In the genomic region with DNA sequence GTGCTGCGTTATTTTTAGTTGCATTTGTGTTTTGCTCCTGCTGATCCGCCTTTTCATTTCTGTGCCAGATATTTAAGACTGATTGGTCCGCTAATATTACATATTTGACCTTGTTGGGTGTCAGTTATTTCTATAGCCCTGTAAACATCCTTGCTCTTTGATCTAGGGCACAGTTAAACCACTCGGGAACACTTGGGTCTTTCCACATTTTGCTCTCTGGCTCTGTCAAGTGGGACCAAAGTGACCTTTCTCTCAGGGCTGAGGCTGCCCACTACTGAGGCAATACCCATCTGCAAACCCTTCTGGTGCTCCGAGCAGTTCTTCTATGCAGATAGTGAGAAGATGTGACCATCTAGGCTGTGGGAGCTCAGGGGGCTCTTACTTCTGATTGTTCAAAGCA, we compare ENCODE assay signal across 25 mouse cellular contexts.
A peak's percentile ranks its signal among the peaks of the same experiment; 100 is the strongest.
DNase-seq lines count a peak whose midpoint lies in the region; ATAC-seq and TF ChIP-seq lines count a peak whose summit lies in the region.
"Had no signal": no experiment of that assay in that cellular context is flagged by ENCODE, and none has a peak within 500 bp of the region (broad histone marks: within the 10 kb centered on the region; RNA-seq: fewer than 3 reads in every experiment).

No protein-coding gene starts in this region.

- H3K36me3 ChIP-seq in hindbrain, embryonic 10.5 days = no peaks in the 10 kb centered on the region
- no peaks in the 10 kb centered on the region for H3K36me3 ChIP-seq in hindbrain, embryonic 13.5 days
- H3K36me3 ChIP-seq in midbrain, embryonic 10.5 days = no peaks in the 10 kb centered on the region
- H3K36me3 ChIP-seq in midbrain, embryonic 11.5 days (ENCODE audit: control insufficient read depth, insufficient read depth, low read length) = no peaks in the 10 kb centered on the region
- H3K36me3 ChIP-seq: G1E; hindbrain, embryonic 12.5 days; liver, embryonic 13.5 days; lung, embryonic 15.5 days; neural tube, embryonic 13.5 days had no signal

- no peaks in the 10 kb centered on the region for H3K9me3 ChIP-seq in hindbrain, embryonic 10.5 days
- no peaks in the 10 kb centered on the region for H3K9me3 ChIP-seq in hindbrain, embryonic 13.5 days
- H3K9me3 ChIP-seq in midbrain, embryonic 10.5 days (replicated peaks) = no peaks in the 10 kb centered on the region
- no peaks in the 10 kb centered on the region for H3K9me3 ChIP-seq in midbrain, embryonic 11.5 days (ENCODE audit: control insufficient read depth, low read length)
- H3K9me3 ChIP-seq: hindbrain, embryonic 12.5 days; liver, embryonic 13.5 days; lung, embryonic 15.5 days; neural tube, embryonic 13.5 days had no signal

- no peak overlapping the region for H3K4me3 ChIP-seq in gastrocnemius, adult 2 months
- H3K4me3 ChIP-seq in hindbrain, embryonic 10.5 days = no peak overlapping the region
- H3K4me3 ChIP-seq in hindbrain, embryonic 13.5 days = no peak overlapping the region
- no peak overlapping the region for H3K4me3 ChIP-seq in midbrain, embryonic 10.5 days
- H3K4me3 ChIP-seq in midbrain, embryonic 11.5 days (ENCODE audit: low read depth, low read length) = no peak overlapping the region
- H3K4me3 ChIP-seq: hindbrain, embryonic 12.5 days; liver, embryonic 13.5 days; lung, embryonic 15.5 days; myocyte; neural tube, embryonic 13.5 days had no signal

- no peak for ATAC-seq in hindbrain, embryonic 13.5 days (ENCODE audit: low FRiP score)
- ATAC-seq in midbrain, embryonic 11.5 days (ENCODE audit: low FRiP score) = no peak
- ATAC-seq: midbrain, embryonic 16.5 days; Patski had no signal

- intact Hi-C loops in gastrocnemius, adult 2 months (cut with DNase I) = no loop called here

- 83% methylated on average over 5 of the region's 5 CpGs for WGBS in hindbrain, embryonic 10.5 days
- WGBS in hindbrain, embryonic 13.5 days = 88% methylated on average over 5 of the region's 5 CpGs
- WGBS in midbrain, embryonic 10.5 days = 84% methylated on average over 5 of the region's 5 CpGs
- WGBS in midbrain, embryonic 11.5 days = 87% methylated on average over 5 of the region's 5 CpGs

- peaks cover 7% of the 10 kb centered on the region; the same call in 1 of the 2 replicates for H3K27me3 ChIP-seq in hindbrain, embryonic 10.5 days (ENCODE audit: insufficient read depth, poor library complexity, severe bottlenecking)
- no peaks in the 10 kb centered on the region for H3K27me3 ChIP-seq in hindbrain, embryonic 13.5 days
- H3K27me3 ChIP-seq in midbrain, embryonic 10.5 days (ENCODE audit: low read depth, poor library complexity, severe bottlenecking) = peaks cover 4% of the 10 kb centered on the region; the same call in 1 of the 2 replicates
- H3K27me3 ChIP-seq in midbrain, embryonic 11.5 days (ENCODE audit: control insufficient read depth, insufficient read depth, low read length) = no peaks in the 10 kb centered on the region
- H3K27me3 ChIP-seq: CH12.LX; lung, embryonic 15.5 days; Patski had no signal

- no peak overlapping the region for H3K9ac ChIP-seq in hindbrain, embryonic 13.5 days
- H3K9ac ChIP-seq in midbrain, embryonic 11.5 days (ENCODE audit: low read length) = no peak overlapping the region
- H3K9ac ChIP-seq: hindbrain, embryonic 12.5 days; liver, embryonic 13.5 days; lung, embryonic 15.5 days; neural tube, embryonic 13.5 days had no signal

- no peak for DNase-seq in gastrocnemius, adult 2 months
- DNase-seq in gastrocnemius, adult 8-10 months (ENCODE audit: low spot score in 2 of 2) = no peak
- DNase-seq in hindbrain, embryonic 10.5 days (ENCODE audit: low spot score) = no peak
- DNase-seq in midbrain, embryonic 10.5 days (ENCODE audit: low spot score) = no peak
- no peak for DNase-seq in midbrain, embryonic 11.5 days (ENCODE audit: low spot score, missing footprints)
- no peak for DNase-seq in urinary bladder, adult 2 months (ENCODE audit: low spot score)
- DNase-seq: B cell, adult 2 months; cerebellum, adult 11-12 months; cerebellum, postnatal 14 days; layer of hippocampus, adult 9-11 months; liver, embryonic 13.5 days; retina, postnatal 1 day; right cerebral cortex, postnatal 25 days; spleen, adult 18-20 months; thymus, postnatal 25 days had no signal

- peak overlapping the region; percentile 35; the same call in 1 of the 2 replicates for H3K27ac ChIP-seq in gastrocnemius, adult 2 months
- peak overlapping the region; percentile 9; the same call in 1 of the 2 replicates for H3K27ac ChIP-seq in hindbrain, embryonic 10.5 days
- no peak overlapping the region for H3K27ac ChIP-seq in hindbrain, embryonic 13.5 days
- peak overlapping the region; percentile 38 for H3K27ac ChIP-seq in midbrain, embryonic 10.5 days (replicated peaks)
- no peak overlapping the region for H3K27ac ChIP-seq in midbrain, embryonic 11.5 days (ENCODE audit: low read depth, low read length)
- H3K27ac ChIP-seq: hindbrain, embryonic 12.5 days; kidney, postnatal 0 days; liver, embryonic 13.5 days; neural tube, embryonic 13.5 days had no signal

- peaks cover 31% of the 10 kb centered on the region for H3K4me1 ChIP-seq in hindbrain, embryonic 10.5 days (replicated peaks)
- H3K4me1 ChIP-seq in hindbrain, embryonic 13.5 days (replicated peaks) = peaks cover 12% of the 10 kb centered on the region
- H3K4me1 ChIP-seq in midbrain, embryonic 10.5 days = peaks cover 39% of the 10 kb centered on the region
- H3K4me1 ChIP-seq in midbrain, embryonic 11.5 days (ENCODE audit: control insufficient read depth, insufficient read depth, low read length) = peaks cover 19% of the 10 kb centered on the region
- H3K4me1 ChIP-seq: liver, embryonic 13.5 days had no signal

- TF ChIP-seq CTCF in gastrocnemius, adult 2 months (IDR thresholded peaks at IDR 0.05) = no peak

- no peak overlapping the region for H3K4me2 ChIP-seq in hindbrain, embryonic 13.5 days
- no peak overlapping the region for H3K4me2 ChIP-seq in midbrain, embryonic 11.5 days
- H3K4me2 ChIP-seq: hindbrain, embryonic 12.5 days; liver, embryonic 13.5 days; lung, embryonic 15.5 days; neural tube, embryonic 13.5 days had no signal

Comparison
In these comparisons a context has a peak if more than half of its experiments do, and no peak if none do; other contexts are left out.
1. H3K27ac ChIP-seq: peak in gastrocnemius, adult 2 months (single experiment), hindbrain, embryonic 10.5 days (single experiment) and midbrain, embryonic 10.5 days (single experiment); none in hindbrain, embryonic 13.5 days (single experiment) and midbrain, embryonic 11.5 days (single experiment).